Comparison of ENCODE assay signal across 8 mouse cellular contexts in the genomic region with DNA sequence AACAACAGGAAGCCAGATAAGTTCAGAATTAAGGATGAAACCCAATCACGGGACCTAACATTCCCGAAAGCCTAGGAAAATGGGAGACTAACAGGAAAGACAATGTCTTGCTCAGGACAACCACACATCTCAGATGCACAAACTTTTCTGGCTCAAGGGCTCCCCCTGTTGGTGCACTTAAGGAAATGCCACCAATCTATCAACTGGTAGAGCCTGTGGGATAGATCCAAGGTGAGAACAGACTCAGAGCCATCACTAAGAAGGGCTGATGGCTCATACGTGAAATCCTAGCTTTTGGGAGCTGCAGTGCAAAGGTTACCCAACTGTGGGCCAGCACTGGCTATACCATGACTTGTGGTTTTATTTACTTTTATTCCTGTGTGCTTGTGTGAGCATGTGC. TPM values are rescaled to one million over a fixed set of nuclear protein-coding genes. Genes with fewer than 3 reads are reported as not detected.
DNase-seq lines count a peak whose midpoint lies in the region; ATAC-seq lines count a peak whose summit lies in the region.

No protein-coding gene starts in this region.

- no peak overlapping the region for H3K4me2 ChIP-seq in midbrain, embryonic 11.5 days
- H3K4me2 ChIP-seq in midbrain, embryonic 15.5 days = no peak overlapping the region
- no peak overlapping the region for H3K4me2 ChIP-seq in intestine, embryonic 16.5 days (ENCODE audit: low read depth, low read length)
- no peak overlapping the region for H3K4me2 ChIP-seq in limb, embryonic 11.5 days (ENCODE audit: low read depth, severe bottlenecking)
- H3K4me2 ChIP-seq in stomach, embryonic 16.5 days (ENCODE audit: low read depth, low read length) = no peak overlapping the region

- no peak overlapping the region for H3K4me3 ChIP-seq in midbrain, embryonic 11.5 days (ENCODE audit: low read depth, low read length)
- H3K4me3 ChIP-seq in midbrain, embryonic 15.5 days = no peak overlapping the region
- H3K4me3 ChIP-seq in intestine, embryonic 16.5 days (ENCODE audit: low read length) = no peak overlapping the region
- no peak overlapping the region for H3K4me3 ChIP-seq in limb, embryonic 11.5 days (ENCODE audit: low read depth, low read length)
- no peak overlapping the region for H3K4me3 ChIP-seq in stomach, embryonic 16.5 days (replicated peaks; ENCODE audit: low read length)

- peak; percentile 95 for DNase-seq in midbrain, embryonic 11.5 days (ENCODE audit: low spot score, missing footprints)
- peak; percentile 91 to 93 for DNase-seq in cerebellum, postnatal 14 days
- peak; percentile 82 for DNase-seq in gastrocnemius, postnatal 10 days
- DNase-seq in limb, embryonic 11.5 days (ENCODE audit: low spot score) = peak; percentile 86

- ATAC-seq in midbrain, embryonic 11.5 days (ENCODE audit: low FRiP score) = no peak
- no peak; the same call in 1 of the 2 replicates for ATAC-seq in midbrain, embryonic 15.5 days (replicated peaks)
- peak; percentile 33; the same call in 1 of the 2 replicates for ATAC-seq in intestine, embryonic 16.5 days
- peak; percentile 36; the same call in 1 of the 2 replicates for ATAC-seq in limb, embryonic 11.5 days (ENCODE audit: insufficient number of reproducible peaks, low FRiP score, low TSS enrichment, low read depth)
- ATAC-seq in monocyte, adult 5-6 weeks (replicated peaks; ENCODE audit: insufficient number of reproducible peaks, low FRiP score, low TSS enrichment, poor library complexity, severe bottlenecking) = peak; percentile 65
- peak; percentile 54; the same call in 1 of the 2 replicates for ATAC-seq in stomach, embryonic 16.5 days (ENCODE audit: insufficient read depth, low FRiP score)

- no peaks in the 10 kb centered on the region for H3K9me3 ChIP-seq in midbrain, embryonic 11.5 days (ENCODE audit: control insufficient read depth, low read length)
- no peaks in the 10 kb centered on the region for H3K9me3 ChIP-seq in midbrain, embryonic 15.5 days
- H3K9me3 ChIP-seq in intestine, embryonic 16.5 days (ENCODE audit: control insufficient read depth, low read length) = no peaks in the 10 kb centered on the region
- H3K9me3 ChIP-seq in limb, embryonic 11.5 days (ENCODE audit: control insufficient read depth, low read length) = no peaks in the 10 kb centered on the region
- H3K9me3 ChIP-seq in stomach, embryonic 16.5 days (replicated peaks; ENCODE audit: control insufficient read depth, low read length) = no peaks in the 10 kb centered on the region

- no peak overlapping the region for H3K9ac ChIP-seq in midbrain, embryonic 11.5 days (ENCODE audit: low read length)
- H3K9ac ChIP-seq in midbrain, embryonic 15.5 days = no peak overlapping the region
- H3K9ac ChIP-seq in intestine, embryonic 16.5 days (ENCODE audit: low read depth, low read length) = no peak overlapping the region
- H3K9ac ChIP-seq in limb, embryonic 11.5 days (ENCODE audit: low read length) = no peak overlapping the region
- H3K9ac ChIP-seq in stomach, embryonic 16.5 days (ENCODE audit: low read length) = no peak overlapping the region

- 27% methylated on average over 3 of the region's 3 CpGs for WGBS in midbrain, embryonic 11.5 days
- WGBS in midbrain, embryonic 15.5 days = 17% methylated on average over 3 of the region's 3 CpGs
- WGBS in intestine, embryonic 16.5 days = 19% methylated on average over 3 of the region's 3 CpGs
- WGBS in limb, embryonic 11.5 days = 21% methylated on average over 3 of the region's 3 CpGs
- 25% methylated on average over 3 of the region's 3 CpGs for WGBS in stomach, embryonic 16.5 days

- H3K4me1 ChIP-seq in midbrain, embryonic 11.5 days (ENCODE audit: control insufficient read depth, insufficient read depth, low read length) = no peaks in the 10 kb centered on the region
- H3K4me1 ChIP-seq in midbrain, embryonic 15.5 days = no peaks in the 10 kb centered on the region
- peaks cover 37% of the 10 kb centered on the region for H3K4me1 ChIP-seq in intestine, embryonic 16.5 days (ENCODE audit: control insufficient read depth, insufficient read depth, low read length)
- no peaks in the 10 kb centered on the region for H3K4me1 ChIP-seq in limb, embryonic 11.5 days (ENCODE audit: control insufficient read depth, insufficient read depth, low read length)
- peaks cover 8% of the 10 kb centered on the region for H3K4me1 ChIP-seq in stomach, embryonic 16.5 days (ENCODE audit: control insufficient read depth, insufficient read depth, low read length)

- no peaks in the 10 kb centered on the region for H3K27me3 ChIP-seq in midbrain, embryonic 11.5 days (ENCODE audit: control insufficient read depth, insufficient read depth, low read length)
- no peaks in the 10 kb centered on the region for H3K27me3 ChIP-seq in midbrain, embryonic 15.5 days (replicated peaks)
- H3K27me3 ChIP-seq in intestine, embryonic 16.5 days (replicated peaks; ENCODE audit: control insufficient read depth, insufficient read depth, low read length) = no peaks in the 10 kb centered on the region
- no peaks in the 10 kb centered on the region for H3K27me3 ChIP-seq in limb, embryonic 11.5 days (ENCODE audit: control insufficient read depth, insufficient read depth, low read length)
- H3K27me3 ChIP-seq in stomach, embryonic 16.5 days (ENCODE audit: control insufficient read depth, insufficient read depth, low read length) = no peaks in the 10 kb centered on the region

- H3K36me3 ChIP-seq in midbrain, embryonic 11.5 days (ENCODE audit: control insufficient read depth, insufficient read depth, low read length) = 0 out of 2 replicates have a peak, but pooled peaks cover 3% of the 10 kb centered on the region
- 0 out of 2 replicates have a peak, but pooled peaks cover 3% of the 10 kb centered on the region for H3K36me3 ChIP-seq in midbrain, embryonic 15.5 days (replicated peaks)
- H3K36me3 ChIP-seq in intestine, embryonic 16.5 days (ENCODE audit: control insufficient read depth, insufficient read depth, low read length) = no peaks in the 10 kb centered on the region
- H3K36me3 ChIP-seq in limb, embryonic 11.5 days (ENCODE audit: control insufficient read depth, insufficient read depth, low read length) = peaks cover 26% of the 10 kb centered on the region
- H3K36me3 ChIP-seq in stomach, embryonic 16.5 days (ENCODE audit: control insufficient read depth, insufficient read depth, low read length) = 0 out of 2 replicates have a peak, but pooled peaks cover 6% of the 10 kb centered on the region

- H3K27ac ChIP-seq in midbrain, embryonic 11.5 days (ENCODE audit: low read depth, low read length) = no peak overlapping the region
- no peak overlapping the region for H3K27ac ChIP-seq in midbrain, embryonic 15.5 days
- H3K27ac ChIP-seq in intestine, embryonic 16.5 days (ENCODE audit: low read length) = peak overlapping the region; percentile 90; the same call in 1 of the 2 replicates
- H3K27ac ChIP-seq in limb, embryonic 11.5 days (replicated peaks; ENCODE audit: low read depth, low read length) = no peak overlapping the region
- peak overlapping the region; percentile 90; the same call in 1 of the 2 replicates for H3K27ac ChIP-seq in stomach, embryonic 16.5 days (ENCODE audit: low read length)

RNA-seq across cellular contexts. Expression of gene Pola2, which starts 7.3 kb away (rescaled TPM):
- polyA plus RNA-seq in midbrain, embryonic 11.5 days (2014; fragmentation: Nextera tagmentation; extraction: Ambion mirVana) = 74.4 and 82.7 TPM in 2 replicates
- polyA plus RNA-seq in midbrain, embryonic 15.5 days (2015; fragmentation: Nextera tagmentation; extraction: Ambion mirVana) = 25.3 and 25.4 TPM in 2 replicates
- total RNA-seq in gastrocnemius, postnatal 10 days (2021) = 10 to 100 TPM; 13.7 to 18.7 TPM
- polyA plus RNA-seq in intestine, embryonic 16.5 days (2015; fragmentation: Nextera tagmentation; extraction: Ambion mirVana) = 58.4 and 61.7 TPM in 2 replicates
- 109 and 111 TPM in 2 replicates for polyA plus RNA-seq in limb, embryonic 11.5 days (2014; fragmentation: Nextera tagmentation; extraction: Ambion mirVana)
- total RNA-seq in monocyte, adult 5-6 weeks (2017) = 16.7 to 31.5 TPM (median 26.8 TPM) in 3 replicates
- polyA plus RNA-seq in stomach, embryonic 16.5 days (2015; fragmentation: Nextera tagmentation; extraction: Ambion mirVana) = 49.6 and 50.4 TPM in 2 replicates

RNA-seq across cellular contexts. Expression of gene Slc22a20, which starts 29.3 kb away (rescaled TPM):
- polyA plus RNA-seq in midbrain, embryonic 11.5 days (2014; fragmentation: Nextera tagmentation; extraction: Ambion mirVana) = not detected in 2 replicates
- not detected in 2 replicates for polyA plus RNA-seq in midbrain, embryonic 15.5 days (2015; fragmentation: Nextera tagmentation; extraction: Ambion mirVana)
- not detected for total RNA-seq in gastrocnemius, postnatal 10 days (2021)
- not detected in 2 replicates for polyA plus RNA-seq in intestine, embryonic 16.5 days (2015; fragmentation: Nextera tagmentation; extraction: Ambion mirVana)
- not detected in 2 replicates for polyA plus RNA-seq in limb, embryonic 11.5 days (2014; fragmentation: Nextera tagmentation; extraction: Ambion mirVana)
- not detected in 3 replicates for total RNA-seq in monocyte, adult 5-6 weeks (2017)
- not detected in 2 replicates for polyA plus RNA-seq in stomach, embryonic 16.5 days (2015; fragmentation: Nextera tagmentation; extraction: Ambion mirVana)

RNA-seq across cellular contexts. Expression of gene Cdc42ep2, which starts 32.1 kb away (rescaled TPM):
- polyA plus RNA-seq in midbrain, embryonic 11.5 days (2014; fragmentation: Nextera tagmentation; extraction: Ambion mirVana) = 2.2 and 2.5 TPM in 2 replicates
- 16.3 and 16.7 TPM in 2 replicates for polyA plus RNA-seq in midbrain, embryonic 15.5 days (2015; fragmentation: Nextera tagmentation; extraction: Ambion mirVana)
- 10 to 100 TPM; 16.6 to 20.9 TPM for total RNA-seq in gastrocnemius, postnatal 10 days (2021)
- polyA plus RNA-seq in intestine, embryonic 16.5 days (2015; fragmentation: Nextera tagmentation; extraction: Ambion mirVana) = 14.7 and 15.1 TPM in 2 replicates
- 1.5 and 2.2 TPM in 2 replicates for polyA plus RNA-seq in limb, embryonic 11.5 days (2014; fragmentation: Nextera tagmentation; extraction: Ambion mirVana)
- 14.7 to 32.1 TPM (median 27.0 TPM) in 3 replicates for total RNA-seq in monocyte, adult 5-6 weeks (2017)
- polyA plus RNA-seq in stomach, embryonic 16.5 days (2015; fragmentation: Nextera tagmentation; extraction: Ambion mirVana) = 13.4 and 13.9 TPM in 2 replicates

RNA-seq across cellular contexts. Expression of gene Dpf2, which starts 43.9 kb away (rescaled TPM):
- polyA plus RNA-seq in midbrain, embryonic 11.5 days (2014; fragmentation: Nextera tagmentation; extraction: Ambion mirVana) = 200 and 203 TPM in 2 replicates
- polyA plus RNA-seq in midbrain, embryonic 15.5 days (2015; fragmentation: Nextera tagmentation; extraction: Ambion mirVana) = 122 and 130 TPM in 2 replicates
- 10 to 100 TPM; 86.8 to 90.9 TPM for total RNA-seq in gastrocnemius, postnatal 10 days (2021)
- polyA plus RNA-seq in intestine, embryonic 16.5 days (2015; fragmentation: Nextera tagmentation; extraction: Ambion mirVana) = 109 and 119 TPM in 2 replicates
- 209 and 218 TPM in 2 replicates for polyA plus RNA-seq in limb, embryonic 11.5 days (2014; fragmentation: Nextera tagmentation; extraction: Ambion mirVana)
- total RNA-seq in monocyte, adult 5-6 weeks (2017) = 50.3 to 76.6 TPM (median 76.0 TPM) in 3 replicates
- polyA plus RNA-seq in stomach, embryonic 16.5 days (2015; fragmentation: Nextera tagmentation; extraction: Ambion mirVana) = 117 and 127 TPM in 2 replicates

RNA-seq across cellular contexts. Expression of gene Capn1, which starts 59.0 kb away (rescaled TPM):
- polyA plus RNA-seq in midbrain, embryonic 11.5 days (2014; fragmentation: Nextera tagmentation; extraction: Ambion mirVana) = 3.9 and 4.0 TPM in 2 replicates
- polyA plus RNA-seq in midbrain, embryonic 15.5 days (2015; fragmentation: Nextera tagmentation; extraction: Ambion mirVana) = 2.9 and 3.3 TPM in 2 replicates
- 10 to 100 TPM; 78.1 to 83.8 TPM for total RNA-seq in gastrocnemius, postnatal 10 days (2021)
- 11.8 and 12.4 TPM in 2 replicates for polyA plus RNA-seq in intestine, embryonic 16.5 days (2015; fragmentation: Nextera tagmentation; extraction: Ambion mirVana)
- polyA plus RNA-seq in limb, embryonic 11.5 days (2014; fragmentation: Nextera tagmentation; extraction: Ambion mirVana) = 3.6 and 4.5 TPM in 2 replicates
- 45.8 to 78.2 TPM (median 59.2 TPM) in 3 replicates for total RNA-seq in monocyte, adult 5-6 weeks (2017)
- polyA plus RNA-seq in stomach, embryonic 16.5 days (2015; fragmentation: Nextera tagmentation; extraction: Ambion mirVana) = 22.0 and 22.7 TPM in 2 replicates

Comparison
In these comparisons a context has a peak if more than half of its experiments do, and no peak if none do; other contexts are left out.
1. ATAC-seq: peak in intestine, embryonic 16.5 days (single experiment), limb, embryonic 11.5 days (single experiment), monocyte, adult 5-6 weeks (single experiment) and stomach, embryonic 16.5 days (single experiment); none in midbrain, embryonic 11.5 days (single experiment) and midbrain, embryonic 15.5 days (single experiment).
2. H3K27ac ChIP-seq: peak in intestine, embryonic 16.5 days (single experiment) and stomach, embryonic 16.5 days (single experiment); none in midbrain, embryonic 11.5 days (single experiment), midbrain, embryonic 15.5 days (single experiment) and limb, embryonic 11.5 days (single experiment).
3. Peak in every context shown above with its lines, with median percentiles within 50 percentile points of each other: DNase-seq.